Mouse (Mus musculus) lung, postnatal 4 days (tissue): ENCODE results near the gene Qpctl.
A peak's percentile ranks its signal among the peaks of the same experiment; 100 is the strongest.

ENCODE experiments used
- DNase-seq, 2 experiments: peaks; one replicate each; pipeline ENCODE4 v3.0.0; 2021

Qpctl gene

DNA sequence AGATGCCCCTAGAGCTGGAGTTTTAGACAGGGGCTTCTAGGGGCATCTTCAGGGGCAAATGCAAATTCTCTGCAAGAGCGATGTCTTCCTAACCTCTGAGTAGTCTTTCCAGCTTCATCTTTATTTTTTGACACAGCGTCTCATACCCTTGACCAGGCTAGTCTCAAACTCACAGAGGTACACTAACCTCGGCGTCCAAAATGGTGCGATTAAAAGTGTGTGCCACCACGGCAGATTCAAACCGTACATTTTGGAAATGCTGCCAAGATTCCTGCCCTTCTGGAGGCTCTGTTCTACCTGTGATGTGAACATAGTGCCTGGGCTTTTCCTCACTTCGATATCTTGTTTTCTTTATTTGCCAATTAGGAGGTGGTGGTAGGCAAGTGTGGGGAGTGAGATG, 30.0 kb downstream of the Qpctl start:
- DNase-seq = no peak

- peak; percentile 59 to 78 for DNase-seq
Observed at GRCm38 (mm10) chr7:19118028-19118771, 30.9 kb downstream of the Qpctl start, which contains the start of gene Gm4969. Gm4969 (minus strand) TSS chr7:19118368.

- DNase-seq = no peak
Observed at GRCm38 (mm10) chr7:19109565-19109964, 39.5 kb downstream of the Qpctl start.

DNA sequence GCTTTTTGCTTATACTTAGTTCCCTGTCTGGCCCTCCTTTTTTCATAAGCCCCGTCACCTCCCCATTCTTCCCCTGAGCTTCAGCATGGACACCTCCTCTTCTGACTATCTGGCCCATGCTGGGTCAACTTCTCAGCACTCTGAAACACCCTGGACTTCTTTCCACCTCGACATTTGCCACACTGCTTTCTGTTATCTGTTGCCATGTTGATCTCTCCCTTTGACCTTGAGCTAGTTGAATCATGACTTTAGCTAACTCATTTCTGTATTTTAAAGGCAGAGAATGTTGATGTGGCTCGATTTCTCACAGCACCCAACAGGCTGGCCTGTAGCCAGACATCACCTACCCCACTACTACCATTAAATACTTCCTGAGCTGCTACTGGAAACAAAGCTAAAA, 41.7 kb downstream of the Qpctl start:
- DNase-seq = no peak

GRCm38 (mm10) chr7:19104486-19104885, 44.6 kb downstream of the Qpctl start:
- no peak for DNase-seq

DNA sequence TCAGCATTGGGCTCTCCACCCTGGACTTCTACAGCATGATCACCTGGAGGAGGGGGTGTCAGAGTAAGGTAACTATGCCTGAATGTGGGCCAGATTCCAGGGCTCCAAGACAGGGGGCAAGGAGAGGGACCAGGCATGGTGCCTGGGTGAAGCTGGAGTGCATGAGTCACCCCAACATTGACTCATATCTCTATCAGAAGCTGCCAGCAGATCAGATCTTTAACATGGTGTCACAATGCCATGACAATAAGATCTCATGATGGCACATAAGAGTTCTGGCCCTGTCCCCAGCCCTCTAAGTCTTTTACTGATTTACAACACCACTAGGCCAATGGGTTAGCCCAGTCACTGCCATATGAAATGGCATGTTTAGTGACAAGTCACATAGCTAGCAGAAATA, 45.4 kb downstream of the Qpctl start:
- no peak for DNase-seq

DNA sequence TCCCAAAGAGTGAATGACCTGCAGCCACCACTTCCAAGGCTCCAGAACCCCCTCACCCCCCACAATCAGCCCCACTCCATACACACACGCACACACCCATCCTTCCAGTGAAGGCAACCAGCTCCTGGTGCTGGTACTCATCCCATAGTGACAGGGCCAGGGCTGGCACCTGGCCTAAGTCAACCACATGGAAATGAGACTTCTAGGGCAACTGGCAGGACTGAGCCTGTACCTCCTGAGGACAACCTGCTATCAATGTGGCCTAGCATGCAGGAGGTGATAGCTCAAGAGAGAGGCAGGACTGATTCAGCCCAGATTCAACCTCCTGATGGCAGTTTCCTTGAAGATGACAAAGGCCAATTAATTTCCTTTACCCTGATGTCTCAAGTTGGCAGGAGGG, 48.8 kb downstream of the Qpctl start:
- DNase-seq = no peak

DNA sequence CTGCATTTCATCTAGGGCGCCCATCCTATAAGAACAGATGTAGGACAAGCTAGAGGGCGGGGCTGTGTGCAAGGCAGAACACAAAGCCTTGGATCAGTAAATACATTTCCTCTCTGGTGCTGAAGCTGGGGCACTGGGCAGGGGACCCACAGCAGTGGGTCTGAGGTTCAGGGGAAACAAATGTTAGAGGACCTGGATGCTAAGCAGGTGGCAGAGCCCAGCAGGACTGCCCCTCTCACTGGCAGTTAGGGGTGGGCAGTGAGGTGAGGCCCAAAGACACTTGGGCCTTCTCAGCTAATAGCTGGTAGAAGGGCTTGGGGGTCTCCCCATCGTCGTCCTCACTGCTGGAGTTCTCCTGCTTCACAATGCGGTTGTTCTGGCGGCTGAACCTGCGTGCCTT, 50.3 kb downstream of the Qpctl start:
- DNase-seq = no peak

DNA sequence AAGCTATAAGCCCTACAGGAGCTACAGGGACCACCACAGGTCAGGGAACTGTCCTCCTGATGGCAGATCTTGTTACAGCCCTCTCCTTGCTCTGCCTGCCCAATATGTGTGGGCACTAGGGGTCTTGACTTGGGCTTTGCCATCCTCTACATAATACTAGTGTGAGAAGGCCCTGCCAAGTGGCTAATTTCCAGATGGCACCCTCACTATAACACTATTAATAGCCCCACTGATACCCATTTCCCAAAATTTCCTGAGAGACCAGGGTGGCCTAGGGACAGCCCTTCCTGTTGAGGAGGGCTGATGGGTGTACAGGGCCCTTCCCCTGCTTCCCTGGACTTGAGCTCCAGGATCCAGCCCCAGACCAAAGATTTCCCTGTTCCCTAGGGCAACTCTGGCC, 51.2 kb downstream of the Qpctl start:
- DNase-seq = peak in 1 of 2 experiments; percentile 3

- peak in 1 of 2 experiments; percentile 3 for DNase-seq
Observed at GRCm38 (mm10) chr7:19097217-19097616, 51.9 kb downstream of the Qpctl start.

- peak in 1 of 2 experiments; percentile 5 for DNase-seq
Observed at GRCm38 (mm10) chr7:19096421-19096976, 52.6 kb downstream of the Qpctl start.

- peak; percentile 76 to 87 for DNase-seq
Observed at GRCm38 (mm10) chr7:19095751-19096110, 53.4 kb downstream of the Qpctl start.

GRCm38 (mm10) chr7:19094826-19095750, 54.0 kb downstream of the Qpctl start:
- DNase-seq = peak; percentile 71 to 81

DNA sequence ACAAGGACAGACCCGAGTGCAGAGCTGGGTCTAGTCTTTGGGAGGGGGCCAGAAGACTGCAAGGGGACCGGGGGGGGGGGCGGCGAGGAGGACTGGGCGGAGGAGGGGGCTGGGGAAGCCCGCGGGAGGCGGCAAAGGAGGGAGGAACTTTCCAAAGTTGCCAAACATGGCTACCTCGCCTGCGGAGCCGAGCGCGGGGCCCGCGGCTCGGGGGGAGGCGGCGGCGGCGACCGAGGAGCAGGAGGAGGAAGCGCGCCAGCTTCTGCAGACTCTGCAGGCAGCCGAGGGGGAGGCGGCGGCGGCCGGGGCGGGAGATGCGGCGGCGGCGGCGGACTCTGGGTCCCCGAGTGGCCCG, 54.6 kb downstream of the Qpctl start, which contains the start of gene Six5:
TSS of gene Six5 (plus strand) at position 124 of the 355 bp plus-strand sequence.
- DNase-seq = peak; percentile 63 to 77

DNA sequence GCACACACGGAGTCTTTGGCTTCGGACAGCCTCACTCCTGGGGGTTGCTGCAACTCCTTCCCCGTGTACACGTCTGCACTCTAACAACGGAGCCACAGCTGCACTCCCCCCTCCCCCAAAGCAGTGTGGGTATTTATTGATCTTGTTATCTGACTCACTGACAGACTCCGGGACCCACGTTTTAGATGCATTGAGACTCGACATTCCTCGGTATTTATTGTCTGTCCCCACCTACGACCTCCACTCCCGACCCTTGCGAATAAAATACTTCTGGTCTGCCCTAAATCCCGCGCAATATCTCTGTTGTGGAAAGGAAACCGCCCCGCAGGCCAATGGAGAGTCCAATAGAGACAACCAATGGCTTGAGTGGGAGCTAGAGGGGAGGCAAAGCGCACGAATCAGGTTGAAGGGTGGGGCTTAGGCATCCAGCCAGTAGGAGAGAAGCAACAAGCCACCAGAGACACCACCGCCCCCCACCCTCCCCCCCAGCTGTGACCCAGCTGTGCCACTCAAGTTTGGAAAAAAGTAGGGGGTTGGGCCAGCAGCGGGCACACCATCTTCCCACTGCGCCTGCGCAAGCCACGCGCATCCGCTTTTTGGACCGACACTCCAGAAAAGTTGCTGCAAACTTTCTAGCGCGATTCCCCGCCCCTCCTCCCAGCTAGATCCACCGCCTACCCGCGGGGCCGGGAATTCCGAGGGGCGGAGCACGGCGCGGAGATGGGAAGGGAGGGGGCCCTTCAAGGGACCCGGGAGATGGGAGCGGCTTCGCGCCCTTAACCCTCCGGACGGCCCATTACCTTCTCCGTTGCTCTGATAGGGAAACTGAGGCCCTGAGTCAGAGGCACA, 55.3 kb downstream of the Qpctl start:
- DNase-seq = peak; percentile 97 to 99

DNA sequence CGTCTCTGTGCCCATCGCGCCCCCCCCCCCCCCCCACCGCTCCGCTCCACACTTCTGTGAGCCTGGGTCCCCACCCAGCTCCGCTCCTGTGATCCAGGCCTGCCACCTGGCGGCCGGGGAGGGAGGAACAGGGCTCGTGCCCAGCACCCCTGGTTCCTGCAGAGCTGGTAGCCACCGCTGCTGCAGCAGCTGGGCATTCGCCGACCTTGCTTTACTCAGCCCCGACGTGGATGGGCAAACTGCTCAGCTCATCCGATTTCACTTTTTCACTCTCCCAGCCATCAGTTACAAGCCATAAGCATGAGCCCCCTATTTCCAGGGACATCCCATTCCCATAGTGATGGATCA, 55.9 kb downstream of the Qpctl start:
- peak; percentile 92 to 93 for DNase-seq

DNA sequence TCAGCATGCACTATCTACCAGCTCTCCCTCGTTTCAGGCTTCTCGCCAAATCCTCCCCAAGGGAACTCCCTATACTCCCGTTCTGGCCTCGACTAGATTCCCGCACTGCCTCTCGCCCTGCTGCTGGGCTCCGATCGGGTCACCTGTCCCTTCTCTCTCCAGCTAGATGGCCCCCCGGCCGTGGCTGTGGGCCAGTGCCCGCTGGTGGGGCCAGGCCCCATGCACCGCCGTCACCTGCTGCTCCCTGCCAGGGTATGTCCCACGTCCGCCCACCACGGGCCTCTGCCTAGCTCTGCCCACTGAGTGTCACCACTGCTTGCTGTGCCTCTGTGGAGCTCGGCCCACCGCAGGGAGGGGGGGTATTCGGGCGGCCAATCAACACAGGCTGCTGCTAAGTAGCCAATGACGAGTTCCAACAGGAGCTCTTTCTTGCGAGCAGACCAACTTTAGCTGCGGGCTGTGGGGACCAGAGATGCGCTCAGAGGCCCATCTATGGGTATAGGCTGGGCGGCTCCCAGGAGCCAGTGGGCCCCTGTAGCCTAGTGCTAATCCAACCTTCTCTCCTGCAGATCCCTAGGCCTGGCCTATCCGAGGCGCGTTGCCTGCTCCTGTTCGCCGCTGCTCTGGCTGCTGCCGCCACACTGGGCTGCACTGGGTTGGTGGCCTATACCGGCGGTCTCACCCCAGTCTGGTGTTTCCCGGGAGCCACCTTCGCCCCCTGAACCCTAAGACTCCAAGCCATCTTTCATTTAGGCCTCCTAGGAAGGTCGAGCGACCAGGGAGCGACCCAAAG, 56.5 kb downstream of the Qpctl start:
- DNase-seq = peak; percentile 55 to 79

- peak in 1 of 2 experiments; percentile 4 for DNase-seq
Observed at GRCm38 (mm10) chr7:19091913-19092312, 57.2 kb downstream of the Qpctl start.
